Mouse (Mus musculus) embryo, embryonic 11 days (tissue): ENCODE measurements around the gene Oasl1.
"Not testable (repeated sequence)": the region's sequence is repeated elsewhere in the genome, so short reads cannot be mapped to it uniquely, and the experiment has no call there.

Experiments
- DNase-seq: peaks from one replicate; pipeline ENCODE4 v3.0.0-alpha.2; 2015

The Oasl1 gene

GRCm38 (mm10) chr5:114922998-114923473 lies at the start of gene Oasl1:
Oasl1 (plus strand) TSS chr5:114923240.
- DNase-seq: no peak

GRCm38 (mm10) chr5:114875858-114876257 lies 47.2 kb upstream of the Oasl1 start:
- DNase-seq: peak; percentile 45

DNA sequence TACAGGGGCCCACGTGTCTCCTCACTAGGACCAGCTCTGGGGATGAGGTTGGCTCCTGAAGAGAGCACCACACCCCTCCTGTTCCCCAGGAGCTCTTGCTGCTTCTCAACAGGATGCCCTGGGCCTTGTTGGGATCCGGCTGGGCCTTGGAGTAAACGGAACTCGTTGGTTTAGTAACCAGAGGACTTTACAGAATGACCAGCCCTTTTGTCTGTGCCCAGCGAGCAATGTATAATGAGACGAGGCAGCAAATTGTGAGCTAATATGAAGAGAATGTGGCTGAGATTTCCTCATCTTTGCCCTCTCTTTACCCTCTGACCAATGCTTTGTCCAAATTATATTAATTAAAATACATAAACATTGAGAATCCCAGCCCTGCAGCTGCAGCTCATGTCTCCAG lies 46.7 kb upstream of the Oasl1 start:
- DNase-seq: no peak

- no peak for DNase-seq
Measured at GRCm38 (mm10) chr5:114877487-114877886, 45.6 kb upstream of the Oasl1 start.

DNA sequence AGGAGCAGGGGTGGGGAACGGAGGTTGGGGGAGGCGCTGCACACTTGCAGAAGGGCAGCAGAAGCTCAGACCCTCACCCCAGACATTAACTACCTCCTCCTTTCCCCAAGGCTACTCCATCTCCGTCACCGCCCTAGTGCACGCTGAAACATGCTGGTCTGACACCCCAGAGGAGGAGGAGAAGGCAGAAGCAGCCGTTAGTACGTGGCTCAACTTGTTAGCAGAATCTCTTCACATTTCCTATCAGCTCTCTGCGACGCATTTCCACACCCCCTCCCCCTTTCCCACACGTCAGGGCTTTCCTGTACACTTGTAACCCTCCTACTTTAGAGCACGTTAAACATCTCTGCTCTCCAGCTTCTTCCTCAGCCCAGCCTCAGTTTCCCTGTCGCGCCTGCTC lies 43.6 kb upstream of the Oasl1 start:
- no peak for DNase-seq

DNA sequence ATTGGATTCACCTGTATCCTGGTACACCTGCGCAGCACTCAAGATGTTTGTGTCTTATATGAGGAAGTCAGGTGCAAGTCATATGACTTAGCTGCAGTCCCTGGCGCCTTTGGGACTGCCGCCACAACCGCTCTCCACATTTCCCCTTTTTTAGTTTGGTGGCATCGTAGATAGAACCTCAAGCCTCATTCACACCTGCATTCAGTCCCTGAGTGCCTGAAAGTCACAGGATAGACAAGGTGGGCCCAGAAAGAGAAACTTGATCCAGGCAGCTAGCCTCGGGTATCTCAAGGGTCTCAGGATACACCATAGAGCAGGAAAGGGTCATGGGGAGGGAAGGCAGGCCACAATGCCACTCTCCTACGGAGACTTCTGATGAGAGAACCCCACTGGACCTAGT lies 40.7 kb upstream of the Oasl1 start:
- DNase-seq: not testable (repeated sequence)

DNA sequence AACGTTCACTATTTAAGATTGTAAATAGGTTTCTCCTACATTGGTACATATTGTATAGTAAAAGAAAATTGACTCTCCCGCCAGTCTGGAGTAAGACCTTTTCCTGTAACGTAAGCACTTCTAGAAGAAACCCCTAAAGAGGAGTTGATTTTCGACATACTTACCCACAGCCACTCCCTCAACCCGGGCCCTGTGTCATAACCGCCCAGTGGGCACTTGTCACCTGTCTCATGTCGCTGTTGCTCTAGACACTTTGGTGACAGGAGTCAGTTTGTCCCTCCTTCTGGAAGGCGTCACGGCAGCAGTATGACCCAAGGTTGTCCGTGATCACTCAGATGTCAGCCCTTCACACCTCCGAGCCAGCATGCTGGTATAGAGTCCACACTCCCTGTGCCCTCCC lies 40.0 kb upstream of the Oasl1 start:
- DNase-seq: no peak

DNA sequence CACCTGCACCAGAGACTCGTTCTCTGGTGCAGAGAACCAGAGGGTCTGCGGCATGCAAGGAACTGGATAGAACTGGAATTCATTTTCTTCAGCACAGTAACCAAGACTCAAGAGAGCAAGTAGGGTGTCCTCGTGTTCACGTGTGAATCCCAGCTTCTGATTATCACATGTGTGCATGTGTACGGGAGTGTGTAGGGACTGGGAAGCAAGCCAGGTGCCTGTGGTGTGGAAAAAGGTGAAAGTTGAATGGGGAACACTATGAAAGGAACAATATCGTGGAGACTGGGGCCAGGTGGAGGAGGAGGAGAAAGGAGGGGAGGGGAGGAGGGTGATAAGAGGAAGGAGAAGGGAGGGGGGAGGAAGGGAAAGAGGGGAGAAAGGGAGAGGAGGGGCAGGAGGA lies 36.2 kb upstream of the Oasl1 start:
- DNase-seq: no peak

DNA sequence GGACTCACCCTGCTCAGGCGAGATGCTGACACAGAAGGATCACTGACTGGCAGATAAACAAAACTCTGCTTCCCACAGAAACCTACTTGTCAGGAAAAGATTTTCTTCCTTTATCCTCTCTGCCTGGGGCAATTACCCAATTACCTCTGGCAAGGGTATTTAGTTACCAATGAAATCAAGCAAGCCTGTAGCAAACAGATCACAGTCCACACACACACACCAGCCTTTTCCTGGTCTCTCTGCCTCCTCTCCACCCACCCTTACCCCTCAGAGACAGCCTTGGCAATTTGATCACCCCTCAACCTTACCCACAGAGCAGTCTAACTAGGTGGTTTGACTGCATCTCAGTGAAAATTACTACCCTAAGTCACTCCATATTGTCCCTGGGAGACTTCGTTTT lies 34.0 kb upstream of the Oasl1 start:
- DNase-seq: no peak

DNA sequence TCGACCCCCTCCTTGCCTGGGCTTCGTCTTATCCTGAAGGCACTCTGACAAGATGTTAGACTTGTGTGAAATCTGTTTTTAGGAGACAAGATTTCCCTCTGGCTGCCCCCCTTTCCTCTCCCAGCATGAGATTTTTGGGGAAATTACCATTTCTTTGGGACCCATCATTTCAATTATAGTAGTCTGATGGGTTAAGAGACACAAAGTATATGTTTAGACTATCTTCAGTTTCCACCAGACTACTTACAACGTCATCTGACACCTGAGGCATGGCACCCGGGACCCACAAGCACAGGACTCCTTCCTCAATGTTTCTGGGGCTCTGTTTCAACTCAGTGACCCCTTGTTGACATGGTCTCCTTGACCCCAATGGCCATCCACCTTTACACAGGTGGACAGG lies 27.5 kb upstream of the Oasl1 start:
- no peak for DNase-seq

GRCm38 (mm10) chr5:114896688-114897373 lies 26.2 kb upstream of the Oasl1 start, which contains the start of gene Oasl2:
Oasl2 (plus strand) TSS chr5:114896936.
- DNase-seq: no peak

- DNase-seq: no peak
Measured at GRCm38 (mm10) chr5:114897374-114897793, 25.7 kb upstream of the Oasl1 start.

DNA sequence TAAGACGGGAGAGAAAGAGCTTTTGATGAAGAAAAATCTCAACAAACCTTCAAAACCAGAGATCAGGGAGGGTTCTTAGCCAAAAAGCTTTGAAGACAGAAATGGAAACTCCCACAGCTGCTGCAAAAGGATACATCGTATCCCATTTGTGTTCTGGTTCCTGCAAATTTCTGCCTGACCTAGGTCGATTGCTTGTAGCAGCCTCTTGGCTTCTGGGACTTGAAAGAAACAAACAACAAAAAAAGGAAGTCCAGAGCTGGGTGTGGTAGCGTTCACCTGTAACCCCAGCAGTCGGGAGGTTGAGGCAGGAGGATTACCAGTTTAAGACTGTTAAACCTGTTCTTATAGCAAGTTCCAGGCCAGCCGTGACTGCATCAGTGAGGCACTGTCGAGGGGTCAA lies 24.2 kb upstream of the Oasl1 start:
- no peak for DNase-seq

DNA sequence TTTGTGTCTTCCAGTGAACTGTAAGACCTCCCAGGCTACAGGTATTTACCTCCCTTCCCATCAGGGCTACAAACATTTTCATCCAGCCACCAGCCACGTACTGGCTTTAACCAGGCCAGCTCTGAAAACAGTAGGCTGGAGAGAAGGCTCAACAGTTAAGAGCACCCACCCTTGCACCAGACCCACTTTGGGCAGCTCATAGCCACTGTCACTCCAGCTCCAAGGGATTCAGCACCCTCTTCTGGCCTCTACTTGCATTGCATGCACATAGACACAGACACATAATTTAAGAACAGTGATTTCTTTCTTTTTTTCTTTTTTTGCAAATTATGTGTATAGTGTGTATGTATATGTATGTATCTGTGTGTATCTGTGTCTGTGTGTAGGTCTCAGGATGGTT lies 20.6 kb upstream of the Oasl1 start:
- DNase-seq: peak; percentile 69

DNA sequence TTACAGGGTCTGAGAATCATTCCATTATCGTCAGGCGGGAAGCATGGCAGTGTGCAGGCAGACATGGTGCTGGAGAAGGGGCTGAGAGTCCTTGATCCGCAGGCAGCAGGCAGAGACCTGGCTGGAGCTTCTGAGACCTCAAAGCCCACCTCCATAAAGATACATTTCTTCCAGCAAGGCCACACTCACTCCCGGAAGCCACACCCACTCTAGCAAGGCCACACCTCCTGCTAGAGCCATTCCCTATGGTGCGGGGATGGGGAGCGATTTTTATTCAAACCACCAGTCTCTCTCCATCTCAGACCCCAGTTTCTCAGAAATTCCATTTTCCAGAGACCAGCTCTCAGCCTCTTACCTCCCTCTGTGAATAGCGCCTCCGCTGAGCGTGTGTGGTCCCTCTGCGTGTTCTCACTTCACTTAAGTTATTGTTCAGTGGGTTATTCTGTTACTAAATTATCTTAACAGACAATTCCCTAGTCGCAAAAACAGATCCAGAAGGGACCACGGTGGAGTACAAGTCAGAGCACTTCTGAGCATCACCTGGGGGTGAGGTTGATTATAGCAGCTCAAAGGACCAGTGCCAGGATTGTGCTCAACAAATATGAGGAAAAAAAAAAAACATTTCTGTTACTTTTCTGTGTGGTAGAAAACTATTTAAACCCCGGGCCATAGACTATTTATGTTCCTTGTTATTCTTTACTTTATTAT lies 14.3 kb upstream of the Oasl1 start:
- DNase-seq: peak; percentile 28

GRCm38 (mm10) chr5:114913686-114914085 lies 9.4 kb upstream of the Oasl1 start:
- DNase-seq: no peak

- peak; percentile 11 for DNase-seq
Measured at GRCm38 (mm10) chr5:114914855-114915254, 8.2 kb upstream of the Oasl1 start.

- no peak for DNase-seq
Measured at GRCm38 (mm10) chr5:114915854-114916253, 7.2 kb upstream of the Oasl1 start.

GRCm38 (mm10) chr5:114916777-114917176 lies 6.3 kb upstream of the Oasl1 start:
- no peak for DNase-seq

- DNase-seq: not testable (repeated sequence)
Measured at GRCm38 (mm10) chr5:114917357-114917756, 5.7 kb upstream of the Oasl1 start.

DNA sequence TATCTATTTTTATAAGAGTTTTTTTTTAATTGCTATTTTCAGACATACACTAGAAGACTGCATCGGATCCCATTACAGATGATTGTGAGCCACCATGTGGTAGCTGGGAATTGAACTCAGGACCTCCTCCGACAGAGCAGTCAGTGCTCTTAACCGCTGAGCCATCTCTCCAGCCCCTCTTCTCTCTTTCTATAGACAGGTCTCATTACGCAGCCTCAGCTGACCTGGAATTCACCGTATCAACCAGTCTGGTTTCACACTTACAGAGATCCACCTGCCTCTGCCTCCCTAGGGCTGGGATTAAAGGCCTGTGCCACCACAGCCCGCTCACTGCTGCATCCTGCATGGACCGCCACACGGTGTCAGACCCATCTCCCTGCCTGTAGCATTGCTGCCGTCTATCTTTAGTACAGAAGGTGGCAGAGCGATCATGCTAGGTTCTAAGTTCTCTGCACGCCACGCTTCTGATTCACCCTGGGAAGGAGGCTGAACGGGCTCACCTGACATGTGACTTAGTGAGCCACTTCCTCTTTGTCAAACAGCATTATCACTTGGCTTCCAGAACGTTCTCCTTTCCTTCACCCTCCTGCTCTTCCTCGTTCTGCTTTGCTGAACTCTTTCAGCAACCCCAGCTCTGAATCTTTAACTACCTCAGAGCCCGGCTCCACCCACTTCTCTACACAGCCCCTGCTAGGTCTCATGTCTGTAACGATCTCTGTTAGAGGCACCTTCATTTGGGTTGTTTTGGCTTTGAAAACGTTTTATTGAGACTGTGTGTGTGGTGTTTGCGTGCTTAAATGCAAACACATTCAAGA lies 1.3 kb upstream of the Oasl1 start:
- DNase-seq: no peak

DNA sequence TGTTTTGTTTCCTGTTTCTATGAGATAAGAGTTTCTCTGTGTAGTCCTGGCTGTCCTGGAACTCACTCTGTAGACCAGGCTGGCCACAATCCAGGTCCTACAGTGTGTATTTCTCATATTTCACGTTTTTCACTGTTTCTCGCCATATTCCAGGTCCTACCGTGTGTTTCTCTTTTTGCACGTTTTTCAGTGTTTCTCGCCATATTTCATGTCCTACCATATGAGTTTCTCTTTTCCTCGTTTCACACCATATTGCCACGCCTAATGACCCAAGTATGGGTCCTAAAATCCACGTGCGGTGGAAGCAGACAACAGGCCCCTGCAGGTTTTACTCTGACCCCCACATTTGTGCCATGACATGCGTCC lies 691 bp upstream of the Oasl1 start:
- no peak for DNase-seq

DNA sequence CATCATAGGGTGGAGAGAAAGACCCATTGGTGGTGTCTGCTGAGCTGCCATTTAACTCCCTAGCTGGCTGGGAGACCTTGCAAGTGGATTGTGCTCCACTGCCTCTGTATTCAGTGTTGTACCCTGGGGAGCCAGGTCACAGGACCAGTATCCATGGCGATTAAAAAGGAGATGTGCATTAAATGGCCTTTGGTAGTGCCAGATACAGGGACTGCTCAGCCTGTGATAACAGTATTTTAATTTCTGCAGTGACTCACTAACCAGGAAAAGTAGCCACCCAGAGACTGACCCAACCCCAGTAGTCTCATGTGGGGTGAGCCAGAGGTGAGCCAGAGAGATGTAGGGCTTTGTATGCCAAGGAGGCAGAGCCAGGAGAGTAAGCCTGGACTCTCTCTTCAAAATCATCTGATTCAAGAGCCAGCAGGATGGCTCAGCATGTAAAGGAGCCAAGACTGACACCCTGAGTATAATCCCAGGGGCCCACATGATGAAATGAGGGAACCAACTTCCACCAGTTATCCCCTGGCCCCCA lies 3.2 kb downstream of the Oasl1 start:
- DNase-seq: no peak
